Mouse (Mus musculus) retina, embryonic 14.5 days (tissue): ENCODE measurements around the gene Auts2.

Source experiments
- DNase-seq: peaks from one replicate; pipeline ENCODE4 v3.0.0-alpha.2; 2015; ENCODE audit warnings: low spot score

The Auts2 gene

DNA sequence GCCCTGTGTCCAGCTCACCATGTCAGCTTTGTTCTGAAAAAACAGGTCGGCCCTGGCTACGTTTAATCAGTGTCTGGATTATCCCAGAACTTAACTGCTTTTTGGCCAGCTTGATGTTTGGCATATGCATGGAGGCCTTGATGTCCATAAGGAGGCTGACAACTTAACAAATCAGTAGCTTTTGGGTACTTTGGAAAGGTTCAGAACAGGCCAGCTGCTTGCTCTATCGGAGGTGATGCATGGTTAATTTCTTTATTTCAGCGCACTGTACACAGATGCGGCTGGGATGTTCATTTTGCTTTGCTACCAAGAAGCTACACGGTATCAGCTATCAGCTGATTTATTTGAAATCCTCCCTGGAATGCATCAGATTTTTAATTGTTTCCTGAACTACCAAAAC is 741.2 kb downstream of the Auts2 start:
- DNase-seq, result no peak

GRCm38 (mm10) chr5:131798373-131798772 is 744.8 kb downstream of the Auts2 start:
- DNase-seq, result peak; percentile 35

- DNase-seq, result no peak
Measured at GRCm38 (mm10) chr5:131797044-131797443, 746.1 kb downstream of the Auts2 start.

GRCm38 (mm10) chr5:131794411-131795133 is 748.6 kb downstream of the Auts2 start:
- peak; percentile 61 for DNase-seq

GRCm38 (mm10) chr5:131789601-131790000 is 753.5 kb downstream of the Auts2 start:
- no peak for DNase-seq

- DNase-seq, result no peak
Measured at GRCm38 (mm10) chr5:131788008-131788407, 755.1 kb downstream of the Auts2 start.

DNA sequence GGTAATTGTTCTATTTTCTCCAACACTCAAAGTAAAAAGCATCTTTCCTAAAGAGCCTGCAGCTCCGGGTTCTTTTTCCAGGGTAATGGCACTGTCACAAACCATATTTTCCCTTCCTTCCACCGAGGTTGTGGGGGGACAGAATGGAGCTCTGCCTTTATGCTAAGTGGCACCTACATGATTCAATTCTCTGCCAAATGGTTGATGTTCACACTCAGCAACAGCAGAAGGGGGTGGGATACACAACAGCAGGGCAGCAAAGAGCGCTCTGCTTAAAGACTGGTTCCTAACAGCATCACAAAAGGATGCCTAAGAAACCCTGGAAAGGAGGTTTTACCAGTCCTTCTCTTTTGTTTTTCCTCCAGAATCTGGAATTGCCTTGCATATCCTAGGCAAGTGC is 759.9 kb downstream of the Auts2 start:
- no peak for DNase-seq

DNA sequence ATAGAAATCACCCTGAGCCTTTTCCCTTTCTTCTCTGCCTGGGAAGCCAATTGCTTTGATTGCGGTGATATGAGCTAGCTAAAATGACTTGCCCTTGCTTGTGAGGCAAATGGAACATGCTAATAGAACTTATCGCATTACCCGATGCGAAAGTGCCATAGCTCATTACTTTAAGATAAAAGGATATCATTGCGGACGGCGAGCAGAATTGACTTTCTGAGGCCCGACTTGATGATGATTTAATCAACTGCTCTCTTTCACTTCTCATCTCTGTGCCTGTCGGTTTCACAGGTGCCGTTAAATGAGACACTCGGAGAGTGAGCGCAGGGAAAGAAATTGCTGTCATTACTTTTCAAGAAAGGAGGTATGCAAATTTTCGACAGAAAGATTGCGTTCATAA is 762.1 kb downstream of the Auts2 start:
- DNase-seq, result no peak

DNA sequence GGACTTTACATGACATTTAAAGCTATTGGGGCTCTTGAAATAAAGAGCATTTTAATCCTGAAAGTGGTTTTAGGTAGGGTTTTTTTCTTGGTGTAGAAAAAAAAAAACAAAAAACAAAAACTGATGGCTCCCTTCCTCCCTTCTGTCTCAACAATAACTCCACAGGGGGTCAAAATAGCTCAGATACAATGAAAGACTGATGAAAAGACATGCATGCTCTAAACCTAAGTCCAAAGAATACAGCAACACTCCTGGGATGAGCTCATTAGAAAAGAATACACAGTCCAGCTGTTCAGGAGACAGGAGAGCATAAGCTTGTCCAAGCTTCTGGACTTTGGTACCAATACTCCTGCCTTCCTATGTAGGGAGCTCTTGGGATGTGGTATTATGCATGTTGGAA is 764.0 kb downstream of the Auts2 start:
- DNase-seq, result no peak

- no peak for DNase-seq
Measured at GRCm38 (mm10) chr5:131775672-131776071, 767.5 kb downstream of the Auts2 start.

- peak; percentile 46 for DNase-seq
Measured at GRCm38 (mm10) chr5:131775222-131775621, 767.9 kb downstream of the Auts2 start.

- no peak for DNase-seq
Measured at GRCm38 (mm10) chr5:131774792-131775191, 768.4 kb downstream of the Auts2 start.

- DNase-seq, result no peak
Measured at GRCm38 (mm10) chr5:131772616-131773015, 770.5 kb downstream of the Auts2 start.

- DNase-seq, result no peak
Measured at GRCm38 (mm10) chr5:131769273-131769672, 773.9 kb downstream of the Auts2 start.

DNA sequence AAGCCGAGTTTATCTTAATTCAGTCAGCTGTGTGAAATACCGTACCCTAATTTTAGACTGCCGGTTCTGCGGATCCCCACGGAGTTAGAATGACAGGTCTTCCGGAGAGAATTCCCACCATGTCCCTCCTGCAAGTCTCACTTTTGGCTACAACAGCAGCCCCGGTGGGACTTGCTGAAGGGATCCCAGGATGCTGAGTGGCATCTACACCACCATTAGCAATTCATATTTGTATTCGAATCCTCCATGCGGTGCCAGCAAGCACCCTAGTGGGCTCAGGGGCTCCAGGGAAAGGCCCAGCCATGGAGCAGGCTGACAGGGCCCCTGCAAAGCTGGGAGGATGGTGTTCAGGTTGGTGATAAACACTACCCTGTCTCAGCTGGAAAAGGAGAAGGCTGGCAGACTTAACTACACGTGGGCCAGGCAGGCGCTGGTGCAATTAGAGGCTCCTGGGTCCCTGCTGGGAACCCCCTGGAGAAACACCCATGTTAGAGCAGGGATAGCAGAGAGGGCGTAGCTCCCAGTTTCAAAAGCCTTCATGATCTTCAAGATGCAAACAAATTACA is 775.4 kb downstream of the Auts2 start:
- DNase-seq, result no peak

- no peak for DNase-seq
Measured at GRCm38 (mm10) chr5:131767176-131767575, 776.0 kb downstream of the Auts2 start.

- peak; percentile 24 for DNase-seq
Measured at GRCm38 (mm10) chr5:131759432-131759831, 783.7 kb downstream of the Auts2 start.

DNA sequence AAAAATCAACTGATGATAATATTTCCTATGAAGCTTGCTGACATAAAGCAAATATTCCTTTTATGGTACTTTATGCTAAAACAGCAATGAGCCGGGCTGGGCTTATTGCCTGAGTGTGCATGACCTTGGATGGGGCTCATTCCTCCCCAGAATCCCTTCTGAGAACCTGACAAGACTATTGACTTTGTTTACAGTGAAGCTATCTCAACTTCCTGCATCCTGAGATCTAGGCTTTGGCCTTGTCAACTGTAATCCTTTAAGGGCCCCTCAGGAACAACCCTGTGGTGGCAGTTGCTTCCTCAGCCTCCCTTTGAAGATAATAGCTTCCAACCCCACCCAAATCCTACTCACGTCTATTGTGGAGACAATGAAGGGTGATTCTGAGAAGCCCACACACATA is 792.8 kb downstream of the Auts2 start:
- DNase-seq, result no peak

DNA sequence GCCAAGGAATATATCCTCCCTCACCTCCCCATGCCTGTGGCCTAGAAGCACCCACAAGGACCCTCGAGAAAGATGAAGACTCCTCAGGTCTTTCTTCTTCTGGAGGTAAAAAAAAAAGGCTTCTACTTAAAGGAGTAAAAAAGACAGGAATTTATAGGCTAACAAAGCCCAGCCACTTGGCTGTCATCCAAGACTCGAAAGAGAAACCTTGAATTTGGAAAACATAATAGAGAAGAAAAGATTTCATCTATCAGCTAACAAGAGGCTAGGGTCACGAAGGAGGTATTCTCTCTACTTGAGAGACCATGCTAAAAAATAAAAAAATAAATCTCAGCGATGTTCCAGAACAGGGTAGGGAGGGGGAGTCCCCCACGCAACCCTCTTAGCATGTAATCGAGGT is 793.9 kb downstream of the Auts2 start:
- DNase-seq, result no peak

DNA sequence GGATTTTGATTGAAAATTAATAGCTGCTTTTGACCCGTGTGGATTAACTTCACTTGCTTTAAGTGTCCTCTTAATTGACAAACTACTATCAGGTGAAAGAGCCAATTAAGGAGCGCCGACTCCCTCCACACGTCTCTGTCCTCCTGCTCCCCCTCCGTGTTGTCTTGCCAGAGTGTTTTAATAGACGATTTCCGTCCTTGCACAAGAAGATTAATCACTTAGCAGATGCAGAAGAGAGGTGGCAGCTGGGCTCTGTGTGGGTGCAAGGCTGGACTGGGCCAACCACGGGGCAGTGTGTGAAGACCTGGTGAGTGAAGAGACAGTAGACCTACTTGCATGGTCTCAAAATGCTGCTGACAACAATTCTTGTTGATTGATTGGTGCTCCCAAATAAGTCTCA is 800.1 kb downstream of the Auts2 start:
- no peak for DNase-seq

GRCm38 (mm10) chr5:131737476-131737875 is 805.7 kb downstream of the Auts2 start:
- DNase-seq, result no peak

DNA sequence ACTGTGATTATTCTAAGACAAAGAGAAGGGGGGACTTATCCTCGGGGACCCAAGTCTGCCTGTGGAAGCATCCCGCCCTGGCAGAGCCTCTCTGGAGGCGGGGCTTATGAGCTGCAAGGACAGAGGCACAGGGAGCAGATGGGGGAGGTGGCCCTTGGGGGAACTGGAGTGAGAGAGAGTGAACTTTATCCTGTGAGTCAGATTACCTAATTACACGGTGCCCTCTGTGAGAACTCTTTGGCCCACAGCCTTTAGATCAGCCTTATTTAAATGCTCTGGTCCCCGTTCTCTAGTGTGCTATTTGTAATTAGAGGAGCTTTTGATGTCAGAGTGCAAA is 809.9 kb downstream of the Auts2 start:
- peak; percentile 57 for DNase-seq

DNA sequence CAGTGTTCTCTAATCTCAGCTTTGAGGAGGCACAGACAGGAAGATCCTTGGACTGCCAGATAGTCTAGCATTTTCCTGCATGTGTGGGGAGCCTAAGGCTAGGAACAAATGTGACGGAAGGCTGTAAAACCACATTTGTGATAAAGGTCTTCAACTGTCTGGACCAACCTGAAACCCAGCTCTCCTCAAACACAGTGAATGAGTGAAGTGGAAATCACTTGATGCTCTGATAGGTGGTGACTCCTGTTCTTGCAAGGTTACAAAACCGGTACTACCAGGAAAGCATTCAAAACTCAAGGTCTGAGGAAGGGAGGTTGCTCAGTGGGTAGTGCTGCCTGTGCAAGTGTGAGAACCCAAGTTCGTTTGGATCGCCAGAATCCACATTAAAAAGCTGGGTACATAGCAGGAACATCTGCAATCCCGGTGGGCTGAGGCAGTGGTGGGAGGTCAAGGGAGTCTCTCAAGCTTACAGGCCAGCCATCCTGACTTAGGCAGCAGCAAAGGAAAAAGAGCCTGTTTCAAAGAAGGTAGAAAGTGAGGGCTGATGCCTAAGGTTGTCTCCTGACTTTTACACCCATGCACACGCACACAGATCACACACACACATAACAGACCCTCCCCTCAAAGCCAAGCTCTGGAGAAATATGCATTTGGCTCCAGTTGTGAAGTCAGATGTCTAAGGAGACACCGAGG is 810.4 kb downstream of the Auts2 start:
- DNase-seq, result no peak

DNA sequence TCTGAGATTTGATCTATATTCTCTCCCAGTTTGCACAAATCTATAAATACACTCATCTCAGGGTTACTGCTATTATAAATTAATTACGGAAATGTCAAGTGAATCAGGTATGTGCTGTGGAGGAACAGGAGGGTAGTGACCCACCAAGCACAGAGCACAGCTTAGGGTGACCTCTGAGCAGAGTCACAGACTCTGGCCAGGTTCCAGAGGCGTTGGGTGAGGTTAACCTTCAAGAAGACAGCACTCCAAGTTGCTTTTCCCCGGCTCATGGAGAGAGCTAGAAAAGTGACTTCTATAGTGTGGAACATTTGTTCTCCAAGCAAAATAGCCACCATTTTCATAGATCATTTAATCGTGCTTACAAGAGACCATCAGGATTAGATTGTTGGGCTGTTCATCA is 813.7 kb downstream of the Auts2 start:
- DNase-seq, result no peak
